Mouse (Mus musculus) gastrocnemius, postnatal 25 days (tissue): ENCODE data around the gene Irf8. TPM values are rescaled to one million over a fixed set of nuclear protein-coding genes. Genes with fewer than 3 reads are reported as not detected.
"Not testable (repeated sequence)": the region's sequence is repeated elsewhere in the genome, so short reads cannot be mapped to it uniquely, and the experiment has no call there.

Experiments used
- DNase-seq: peaks from one replicate; pipeline ENCODE4 v3.0.0; 2022
- total RNA-seq, 2 experiments: library from RNA; stranded (reverse); gene quantifications; 1 replicate in 1 of 2; 2 replicates in 1 of 2; pipeline ENCODE4 v1.2.3; 2021

Gene Irf8
- total RNA-seq, 2 experiments from 2014 or later = 3.9 to 5.0 TPM

GRCm38 (mm10) chr8:120800308-120800865, 64.2 kb downstream of the Irf8 start:
- no peak for DNase-seq

DNA sequence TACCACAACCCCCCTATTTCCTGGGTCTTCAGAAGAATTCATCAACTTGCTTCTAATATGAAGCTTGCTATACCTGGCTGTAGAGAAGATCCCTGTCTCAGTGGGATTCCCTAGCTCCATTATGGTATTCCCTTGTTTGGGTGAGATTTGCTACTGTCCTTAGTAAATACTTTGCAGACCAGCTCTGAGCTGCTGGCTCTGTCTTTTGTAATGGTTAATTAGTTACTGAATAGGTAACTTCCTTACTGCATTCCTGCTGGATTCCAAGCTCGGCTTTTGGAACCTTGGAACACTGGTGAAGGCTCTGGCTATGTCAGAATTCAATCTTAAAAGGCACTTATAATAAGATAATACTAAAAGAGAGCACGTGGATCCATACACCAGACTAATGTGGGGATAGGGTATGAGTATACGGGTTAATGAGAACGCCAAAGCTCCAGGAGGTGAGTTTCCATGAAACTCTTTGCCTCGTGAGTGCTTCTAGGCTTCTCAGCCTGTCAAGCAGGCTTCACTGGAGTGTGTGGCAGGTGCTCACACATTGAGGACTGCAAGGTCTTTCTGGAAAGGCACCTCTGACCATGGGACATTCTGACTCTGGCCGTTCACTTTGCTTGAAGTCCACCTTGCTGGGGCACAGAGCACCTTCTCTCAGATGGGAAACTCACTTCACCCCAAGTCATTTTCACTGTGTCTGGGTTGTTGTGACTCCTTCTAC, 67.7 kb downstream of the Irf8 start:
- not testable (repeated sequence) for DNase-seq

DNA sequence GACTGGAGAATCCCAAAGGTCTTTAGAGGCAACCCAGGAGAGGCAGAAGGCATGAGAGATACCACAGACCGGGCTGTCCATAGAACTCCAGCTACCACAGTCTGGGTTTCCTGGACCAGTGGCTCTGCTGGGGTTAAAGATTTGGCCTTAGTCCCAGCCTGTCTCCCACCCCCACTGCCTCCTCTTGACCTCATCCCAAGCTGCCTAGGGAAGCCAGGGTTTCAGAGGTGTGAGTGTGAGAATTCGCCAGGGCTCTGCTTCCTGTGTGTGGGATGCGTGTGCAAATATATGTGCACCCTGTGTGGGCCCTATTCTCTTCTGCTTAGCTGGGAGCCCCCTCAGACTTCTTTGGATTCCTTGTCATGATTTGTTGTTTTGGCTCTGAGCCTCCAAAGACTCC, 68.6 kb downstream of the Irf8 start:
- no peak for DNase-seq

Other genes with a start within 250 kb of the Irf8 start
- gene Gins2, start 147.1 kb upstream of the Irf8 start, total RNA-seq = 1 to 10 TPM; 1.0 to 1.3 TPM
- under 1 TPM; 0.67 to 0.70 TPM for gene 1190005I06Rik, start 88.7 kb upstream of the Irf8 start, total RNA-seq
- gene Gm27021, start 68.3 kb upstream of the Irf8 start, total RNA-seq = not detected
- 1,000 to 10,000 TPM; 1,728 to 1,814 TPM for gene Cox4i1, start 68.1 kb upstream of the Irf8 start, total RNA-seq
- gene Emc8, start 67.8 kb upstream of the Irf8 start, total RNA-seq = 10 to 100 TPM; 28.0 to 28.1 TPM